ENCODE assay signal across 8 mouse cellular contexts in the genomic region with DNA sequence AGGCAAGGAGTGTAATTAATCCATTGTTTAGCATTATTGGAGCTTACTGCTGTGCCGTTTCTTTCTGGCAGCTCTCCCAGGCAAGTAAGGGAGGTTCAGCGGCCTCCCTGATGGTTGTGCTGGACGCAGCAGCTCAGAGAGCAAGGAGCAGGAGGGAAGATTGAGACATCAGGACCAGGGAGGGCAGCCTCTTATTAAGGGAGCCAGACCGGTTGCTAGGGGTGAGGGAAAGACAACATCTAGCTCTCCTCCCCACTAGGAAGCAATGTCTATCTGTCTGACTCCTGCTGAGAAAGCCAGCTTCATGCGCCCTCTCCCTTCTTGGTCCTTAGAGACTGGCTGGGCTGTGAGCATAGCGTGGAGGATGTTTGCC.
DNase-seq lines count a peak whose midpoint lies in the region; ATAC-seq and TF ChIP-seq lines count a peak whose summit lies in the region.

No protein-coding gene starts in this region.

- H3K4me1 ChIP-seq in kidney, adult 2 months (ENCODE audit: control insufficient read depth, insufficient read depth, low read length), result peaks cover 2% of the 10 kb centered on the region; the same call in 1 of the 2 replicates
- 0 out of 2 replicates have a peak, but pooled peaks cover 7% of the 10 kb centered on the region for H3K4me1 ChIP-seq in heart, embryonic 10.5 days
- no peaks in the 10 kb centered on the region for H3K4me1 ChIP-seq in kidney, postnatal 0 days (replicated peaks; ENCODE audit: insufficient read depth, low read length)
- peaks cover 17% of the 10 kb centered on the region for H3K4me1 ChIP-seq in midbrain, embryonic 14.5 days (ENCODE audit: control insufficient read depth, insufficient read depth, low read length)

- no peak for TF ChIP-seq POLR2A in kidney, adult 2 months (IDR thresholded peaks at IDR 0.05; ENCODE audit: low read depth, low read length)

- DNase-seq in kidney, adult 2 months, result peak; percentile 16
- DNase-seq in kidney, adult 18-20 months, result no peak
- DNase-seq in cerebellum, adult 8-10 months, result peak; percentile 10
- no peak for DNase-seq in heart, embryonic 10.5 days (ENCODE audit: low spot score)
- peak; percentile 41 for DNase-seq in kidney, postnatal 0 days (ENCODE audit: low spot score)
- DNase-seq in midbrain, embryonic 14.5 days, result peak; percentile 51
- DNase-seq in urinary bladder, postnatal 10 days (ENCODE audit: low spot score), result no peak
- no peak for DNase-seq in natural killer cell, adult 2 months (ENCODE audit: low spot score in 2 of 2)

- no peak overlapping the region for H3K4me3 ChIP-seq in kidney, adult 2 months (ENCODE audit: insufficient read depth, low read depth, low read length)
- peak overlapping the region; percentile 48 for H3K4me3 ChIP-seq in heart, embryonic 10.5 days
- H3K4me3 ChIP-seq in kidney, postnatal 0 days (replicated peaks; ENCODE audit: low read depth, low read length), result no peak overlapping the region
- H3K4me3 ChIP-seq in midbrain, embryonic 14.5 days (replicated peaks; ENCODE audit: low read depth, low read length), result peak overlapping the region; percentile 13; the same call in 1 of the 2 replicates

- no peaks in the 10 kb centered on the region for H3K27me3 ChIP-seq in kidney, adult 2 months (replicated peaks; ENCODE audit: control insufficient read depth, insufficient read depth, low read length)
- peaks cover 7% of the 10 kb centered on the region; the same call in 1 of the 2 replicates for H3K27me3 ChIP-seq in heart, embryonic 10.5 days (ENCODE audit: insufficient read depth, poor library complexity, severe bottlenecking)
- no peaks in the 10 kb centered on the region for H3K27me3 ChIP-seq in kidney, postnatal 0 days (ENCODE audit: insufficient read depth, low read length)
- no peaks in the 10 kb centered on the region for H3K27me3 ChIP-seq in midbrain, embryonic 14.5 days (ENCODE audit: control insufficient read depth, insufficient read depth, low read length)

- H3K9ac ChIP-seq in kidney, postnatal 0 days (ENCODE audit: low read depth, low read length), result no peak overlapping the region
- no peak overlapping the region for H3K9ac ChIP-seq in midbrain, embryonic 14.5 days (replicated peaks; ENCODE audit: low read length)

- ATAC-seq in kidney, postnatal 0 days (replicated peaks; ENCODE audit: low FRiP score, low read depth), result no peak
- ATAC-seq in midbrain, embryonic 14.5 days (ENCODE audit: low FRiP score, low TSS enrichment), result peak; percentile 57; the same call in 1 of the 2 replicates

- WGBS in kidney, adult 2 months, result 27% methylated on average over 6 of the region's 6 CpGs
- WGBS in heart, embryonic 10.5 days, result 27% methylated on average over 6 of the region's 6 CpGs
- 41% methylated on average over 6 of the region's 6 CpGs for WGBS in kidney, postnatal 0 days
- WGBS in midbrain, embryonic 14.5 days, result 26% methylated on average over 6 of the region's 6 CpGs

- TF ChIP-seq CTCF in kidney, adult 2 months (conservative IDR thresholded peaks at IDR 0.05; ENCODE audit: insufficient read depth, insufficient read length, low read depth, low read length), result no peak
- no peak for TF ChIP-seq CTCF in kidney, postnatal 0 days (IDR thresholded peaks at IDR 0.05; ENCODE audit: low read depth)

- H3K36me3 ChIP-seq in kidney, adult 2 months (ENCODE audit: control insufficient read depth, insufficient read depth, low read length), result no peaks in the 10 kb centered on the region
- no peaks in the 10 kb centered on the region for H3K36me3 ChIP-seq in heart, embryonic 10.5 days
- H3K36me3 ChIP-seq in kidney, postnatal 0 days (ENCODE audit: insufficient read depth, low read length), result no peaks in the 10 kb centered on the region
- no peaks in the 10 kb centered on the region for H3K36me3 ChIP-seq in midbrain, embryonic 14.5 days (ENCODE audit: control insufficient read depth, insufficient read depth, low read length)

- H3K9me3 ChIP-seq in heart, embryonic 10.5 days, result no peaks in the 10 kb centered on the region
- no peaks in the 10 kb centered on the region for H3K9me3 ChIP-seq in kidney, postnatal 0 days (replicated peaks; ENCODE audit: low read length)
- no peaks in the 10 kb centered on the region for H3K9me3 ChIP-seq in midbrain, embryonic 14.5 days (ENCODE audit: control insufficient read depth, low read length)

- peak overlapping the region; percentile 48 for H3K4me2 ChIP-seq in kidney, postnatal 0 days (ENCODE audit: low read length)
- peak overlapping the region; percentile 50 for H3K4me2 ChIP-seq in midbrain, embryonic 14.5 days (ENCODE audit: low read length)

- H3K27ac ChIP-seq in kidney, adult 2 months (ENCODE audit: insufficient read depth, low read depth, low read length), result no peak overlapping the region
- H3K27ac ChIP-seq in heart, embryonic 10.5 days, result peak overlapping the region; percentile 86; the same call in 1 of the 2 replicates
- no peak overlapping the region for H3K27ac ChIP-seq in kidney, postnatal 0 days
- peak overlapping the region; percentile 83 for H3K27ac ChIP-seq in midbrain, embryonic 14.5 days (replicated peaks; ENCODE audit: low read depth, low read length)

Comparison
In these comparisons a context has a peak if more than half of its experiments do, and no peak if none do; other contexts are left out.
1. DNase-seq: peak in kidney, adult 2 months (single experiment), cerebellum, adult 8-10 months (single experiment), kidney, postnatal 0 days (single experiment) and midbrain, embryonic 14.5 days (single experiment); none in kidney, adult 18-20 months (single experiment), heart, embryonic 10.5 days (single experiment), urinary bladder, postnatal 10 days (single experiment) and natural killer cell, adult 2 months (0 of 2).
2. H3K27ac ChIP-seq: peak in heart, embryonic 10.5 days (single experiment) and midbrain, embryonic 14.5 days (single experiment); none in kidney, adult 2 months (single experiment) and kidney, postnatal 0 days (single experiment).
3. H3K4me3 ChIP-seq: peak in heart, embryonic 10.5 days (single experiment) and midbrain, embryonic 14.5 days (single experiment); none in kidney, adult 2 months (single experiment) and kidney, postnatal 0 days (single experiment).